Mouse (Mus musculus) lung, postnatal 0 days (tissue): Measurements from ENCODE around the gene Gm17657.

ENCODE experiments used
- CTCF ChIP-seq: IDR thresholded peaks from 2 replicates; pipeline ENCODE4 v1.5.1; 2016; ENCODE audit warnings: antibody characterized with exemption, mild to moderate bottlenecking
- EP300 ChIP-seq: IDR thresholded peaks from 2 replicates; pipeline ENCODE4 v1.6.1; 2016; ENCODE audit warnings: antibody characterized with exemption, mild to moderate bottlenecking, control low read depth

DNA sequence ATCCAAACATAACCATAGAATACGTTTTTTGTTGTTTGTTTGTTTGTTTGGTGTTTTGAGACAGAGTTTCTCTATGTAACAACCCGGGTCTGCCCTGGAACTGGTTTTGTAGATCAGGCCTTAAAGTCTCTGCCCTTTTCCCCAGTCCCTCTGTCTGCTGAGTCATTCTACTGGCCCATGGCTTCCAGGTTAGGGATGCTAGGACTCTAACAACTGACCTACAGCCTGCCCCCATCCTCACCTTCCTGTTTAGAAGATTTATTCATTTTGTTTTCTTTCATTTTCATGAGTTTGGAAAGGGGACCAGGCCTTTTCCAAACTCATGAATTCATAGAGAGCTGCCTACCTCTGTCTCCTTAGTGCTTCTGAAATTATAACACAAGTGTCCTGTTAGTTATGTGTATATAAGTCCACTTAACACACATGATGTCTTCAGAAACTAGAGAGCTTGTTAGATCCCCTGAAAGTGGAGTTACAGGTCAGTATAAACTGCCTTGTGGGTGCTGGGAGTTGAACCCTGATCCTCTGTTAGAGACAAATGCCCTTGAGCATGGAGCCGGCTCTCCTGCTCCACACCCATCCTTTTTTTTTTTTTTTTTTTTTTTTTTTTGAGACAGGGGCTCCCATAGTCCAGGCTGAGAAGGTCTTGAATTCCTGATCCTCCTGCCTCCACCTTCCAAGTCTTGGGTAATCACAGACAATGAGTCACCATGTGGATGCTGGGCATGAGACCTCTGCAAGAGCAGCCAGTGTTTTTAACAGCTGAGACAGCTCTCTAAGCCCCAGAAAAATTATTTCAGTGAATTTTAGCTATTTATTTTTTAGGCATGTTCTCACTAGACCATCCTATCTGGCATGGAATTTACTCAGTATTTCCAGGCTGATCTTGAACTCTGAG is 63.9 kb downstream of the Gm17657 start:
- no peak for TF ChIP-seq EP300
- no peak for TF ChIP-seq CTCF
